Mouse (Mus musculus) heart, postnatal 10 days (tissue): ENCODE data around the gene Gorasp2. TPM values are rescaled to one million over a fixed set of nuclear protein-coding genes. Genes with fewer than 3 reads are reported as not detected.

Experiments used
- DNase-seq, 2 experiments: peaks; one replicate each; pipeline ENCODE4 v3.0.0; 2021
- intact Hi-C: fragments of 180-260 bp; cut with DNase I; formaldehyde crosslinking; loops from one replicate; pipeline ENCODE4 v1.15.1; 2025
- total RNA-seq, 2 experiments: library from RNA; stranded (reverse); gene quantifications; 2 replicates each; pipeline ENCODE4 v1.2.3; 2021

The Gorasp2 gene
- total RNA-seq, result 10 to 100 TPM; 84.5 to 86.7 TPM

GRCm38 (mm10) chr2:70660887-70661714, at the start of gene Gorasp2:
TSS of gene Gorasp2 (plus strand) at chr2:70661576.
- DNase-seq, result peak; percentile 97 to 98
- intact Hi-C loops, result no loop called here

- no peak for DNase-seq
- intact Hi-C loops, result no loop called here
Measured at GRCm38 (mm10) chr2:70614745-70615351, 46.5 kb upstream of the Gorasp2 start.

DNA sequence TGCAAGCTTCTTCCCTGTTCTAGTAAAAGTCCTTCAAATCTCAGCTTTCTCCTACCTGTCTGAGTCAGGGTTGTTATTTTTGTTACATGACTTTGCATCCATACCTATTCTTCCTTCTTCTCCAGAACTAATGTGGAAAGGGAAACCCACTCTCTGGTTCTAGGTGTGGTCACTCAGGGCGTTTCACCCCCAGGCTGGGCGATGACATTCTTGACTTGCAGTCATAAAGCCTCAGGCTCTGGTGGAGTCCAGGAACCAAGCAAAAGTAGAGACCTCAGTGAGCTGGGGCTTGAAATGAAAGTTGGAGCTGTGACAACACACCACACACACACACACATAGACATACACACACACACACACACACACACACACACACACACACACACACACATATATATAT, 45.3 kb upstream of the Gorasp2 start:
- intact Hi-C loops, result no loop called here
- no peak for DNase-seq

GRCm38 (mm10) chr2:70616617-70617016, 44.8 kb upstream of the Gorasp2 start:
- intact Hi-C loops, result no loop called here
- DNase-seq, result no peak

- no peak for DNase-seq
- intact Hi-C loops, result no loop called here
Measured at GRCm38 (mm10) chr2:70619232-70619835, 42.0 kb upstream of the Gorasp2 start.

DNA sequence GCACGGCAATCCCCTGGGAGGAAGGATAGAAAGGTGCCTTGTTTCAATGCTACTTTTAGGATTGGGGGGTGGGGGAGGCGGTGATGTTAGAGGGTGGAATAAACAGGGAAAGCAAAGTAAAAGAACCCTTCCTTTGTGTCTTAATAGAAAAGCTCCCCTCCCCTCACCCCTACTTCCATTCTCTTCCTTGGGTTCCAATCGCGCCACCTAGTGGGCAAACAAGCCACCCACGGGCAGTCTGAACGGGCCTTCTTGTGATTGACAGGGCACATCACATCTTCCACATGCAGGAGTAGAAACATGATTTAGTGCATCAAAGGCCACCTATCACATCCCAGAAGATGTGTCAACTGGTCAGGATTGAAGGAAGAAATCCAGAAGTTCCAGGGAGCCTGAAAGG, 41.2 kb upstream of the Gorasp2 start:
- DNase-seq, result peak in 1 of 2 experiments; percentile 25
- intact Hi-C loops, result no loop called here

- no peak for DNase-seq
- intact Hi-C loops, result no loop called here
Measured at GRCm38 (mm10) chr2:70622244-70622643, 39.1 kb upstream of the Gorasp2 start.

DNA sequence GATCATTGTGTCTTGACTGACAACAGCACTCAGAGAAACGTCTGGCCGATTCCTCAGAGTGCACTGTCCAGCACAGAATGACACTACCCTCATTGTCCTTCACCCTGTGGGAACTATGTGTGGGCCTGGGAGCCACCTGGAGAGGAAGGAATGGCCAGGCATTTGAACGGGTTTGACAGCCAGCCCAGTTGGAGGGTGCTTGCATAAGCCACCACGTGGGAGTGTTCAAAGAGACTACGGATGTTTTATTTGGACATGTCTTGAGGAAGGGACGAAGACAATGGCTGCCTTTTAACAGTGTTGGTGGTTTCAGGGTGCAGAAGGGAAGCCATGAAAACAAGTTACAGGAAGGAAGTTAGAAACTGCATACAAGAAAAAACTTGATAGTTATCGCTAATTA, 35.6 kb upstream of the Gorasp2 start:
- intact Hi-C loops, result no loop called here
- no peak for DNase-seq

DNA sequence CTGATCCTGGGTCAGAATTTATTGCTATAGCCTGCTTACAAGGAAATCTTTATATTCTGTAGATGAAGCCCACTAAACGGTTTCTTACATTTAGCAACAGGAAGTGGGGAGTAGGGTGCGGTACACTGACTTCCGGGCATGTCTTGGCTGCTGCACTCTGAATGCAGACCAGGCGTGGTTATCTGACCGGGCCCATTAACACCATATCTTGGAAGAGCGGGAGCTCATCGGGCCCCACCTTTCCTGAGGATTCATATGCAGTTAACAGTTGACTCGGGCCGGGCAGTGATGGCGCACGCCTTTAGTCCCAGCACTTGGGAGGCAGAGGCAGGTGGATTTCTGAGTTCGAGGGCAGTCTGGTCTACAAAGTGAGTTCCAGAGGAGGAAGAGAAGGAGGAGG, 33.0 kb upstream of the Gorasp2 start:
- intact Hi-C loops, result no loop called here
- no peak for DNase-seq

DNA sequence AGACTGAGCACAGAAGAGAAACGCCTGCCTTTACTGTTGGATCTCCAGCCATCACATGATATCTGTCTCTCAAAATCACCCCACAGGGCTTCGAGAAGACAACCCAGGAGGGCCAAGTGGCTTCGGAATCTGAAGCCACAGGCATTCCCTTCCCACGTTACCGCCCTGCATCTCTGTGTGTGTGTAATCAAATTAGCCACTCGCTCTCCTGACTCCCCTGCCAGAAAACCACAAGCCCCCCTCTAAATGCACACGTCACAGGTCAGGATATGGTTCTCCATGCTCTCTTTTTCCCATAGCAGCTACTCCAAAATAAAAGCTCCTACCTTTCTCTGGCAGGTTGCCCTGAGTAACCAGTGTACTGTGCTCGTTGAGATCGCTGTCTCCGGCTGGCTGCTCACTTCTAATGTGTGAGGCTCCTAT, 32.0 kb upstream of the Gorasp2 start:
- intact Hi-C loops, result no loop called here
- DNase-seq, result peak; percentile 25 to 45

GRCm38 (mm10) chr2:70629921-70630320, 31.5 kb upstream of the Gorasp2 start:
- intact Hi-C loops, result no loop called here
- DNase-seq, result no peak

DNA sequence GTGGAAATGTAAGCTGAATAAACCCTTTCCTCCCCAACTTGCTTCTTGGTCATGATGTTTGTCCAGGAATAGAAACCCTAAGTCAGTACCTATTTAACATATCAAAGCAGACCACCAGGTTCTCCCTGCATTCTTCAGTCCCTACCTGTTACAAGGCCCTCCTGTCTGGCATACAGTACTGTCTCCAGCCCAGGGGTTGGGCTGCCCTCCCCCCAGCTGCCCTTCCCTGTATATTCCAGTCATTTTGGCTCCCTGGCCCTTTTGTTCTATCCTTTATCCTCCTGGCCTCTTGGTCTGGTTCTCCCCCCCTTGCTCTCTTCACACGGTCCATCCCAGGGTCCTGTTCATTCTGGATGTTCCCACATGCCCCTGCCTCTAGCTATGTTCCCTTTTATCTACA, 30.1 kb upstream of the Gorasp2 start:
- intact Hi-C loops, result no loop called here
- DNase-seq, result no peak

GRCm38 (mm10) chr2:70632412-70632811, 29.0 kb upstream of the Gorasp2 start:
- intact Hi-C loops, result no loop called here

DNA sequence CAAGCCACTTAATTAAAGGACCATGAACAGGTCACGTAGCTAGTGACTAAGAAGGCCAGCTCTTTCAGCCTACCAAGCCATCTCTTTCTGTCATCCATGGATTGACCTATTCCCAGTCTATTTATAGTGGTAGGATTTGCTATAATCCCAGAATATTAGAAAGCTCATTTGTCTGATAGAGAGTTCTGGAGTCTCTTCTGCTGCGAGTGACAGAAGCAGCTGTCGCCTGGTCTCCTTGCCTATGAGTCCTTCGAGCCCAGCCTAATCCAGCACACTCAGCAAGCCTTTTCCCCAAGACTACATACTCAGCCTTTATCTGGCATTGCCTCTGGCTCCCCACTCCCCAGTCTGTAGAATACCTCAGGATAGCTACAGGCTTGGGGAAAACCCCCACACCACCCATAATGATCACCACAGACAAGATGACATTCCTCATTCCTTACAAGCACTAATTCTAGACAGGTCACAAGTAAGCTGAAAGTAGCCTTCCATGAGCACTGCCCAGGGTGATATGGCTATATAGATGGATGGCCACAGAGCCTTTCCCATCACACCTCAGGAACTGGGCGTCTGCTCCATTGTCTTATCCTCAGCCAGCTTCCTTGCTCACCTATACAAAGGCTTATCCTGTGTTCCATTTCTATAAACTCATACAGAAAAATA, 27.2 kb upstream of the Gorasp2 start:
- intact Hi-C loops, result no loop called here
- no peak for DNase-seq

More at GRCm38 (mm10) chr2:70632412-70632811, 29.0 kb upstream of the Gorasp2 start:
- DNase-seq, result no peak

DNA sequence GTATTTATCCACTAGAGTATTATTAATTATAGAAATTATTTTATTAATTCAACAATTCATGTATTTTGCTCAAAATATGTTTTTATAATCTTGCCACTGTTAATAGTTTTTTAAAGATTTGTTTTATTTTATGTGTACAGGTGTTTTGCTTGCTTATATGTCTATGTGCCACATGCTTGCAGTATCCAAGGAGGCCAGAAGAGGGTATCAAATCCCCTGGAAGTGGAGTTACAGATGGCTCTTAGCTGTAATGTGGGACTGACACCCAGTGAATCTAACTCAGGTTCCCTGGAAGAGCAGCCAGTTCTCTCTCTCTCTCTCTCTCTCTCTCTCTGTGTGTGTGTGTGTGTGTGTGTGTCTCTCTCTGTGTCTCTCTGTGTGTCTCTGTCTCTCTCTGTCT, 20.4 kb upstream of the Gorasp2 start:
- intact Hi-C loops, result no loop called here
- no peak for DNase-seq

- peak; percentile 14 to 18 for DNase-seq
- intact Hi-C loops, result no loop called here
Measured at GRCm38 (mm10) chr2:70642971-70643565, 18.3 kb upstream of the Gorasp2 start.

DNA sequence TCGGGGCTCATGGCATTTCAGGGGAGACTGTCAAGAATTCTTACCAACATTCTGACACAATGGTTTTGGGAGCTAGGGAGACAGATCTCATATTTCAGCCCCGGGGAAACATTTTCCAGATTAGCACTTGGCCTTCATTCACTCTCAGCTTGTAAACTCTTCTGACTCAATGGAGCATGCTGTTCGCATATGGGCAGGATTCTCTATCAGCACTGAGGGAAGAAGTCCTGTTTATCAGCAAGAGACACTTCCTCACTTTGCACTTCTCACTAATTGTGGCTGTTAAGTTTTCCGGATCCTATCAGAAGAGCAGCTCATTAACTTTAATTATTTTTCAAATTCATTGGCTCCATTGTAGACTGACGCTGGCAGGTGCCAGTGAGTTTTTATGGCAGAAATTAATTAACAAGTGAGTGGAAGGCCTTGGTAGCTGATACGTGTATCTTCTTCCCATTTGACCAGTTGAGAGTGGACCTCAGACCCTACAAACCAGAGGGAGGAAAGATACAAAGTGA, 16.1 kb upstream of the Gorasp2 start:
- intact Hi-C loops, result no loop called here
- no peak for DNase-seq

GRCm38 (mm10) chr2:70647681-70648080, 13.7 kb upstream of the Gorasp2 start:
- intact Hi-C loops, result no loop called here
- DNase-seq, result no peak

- no peak for DNase-seq
- intact Hi-C loops, result no loop called here
Measured at GRCm38 (mm10) chr2:70648271-70648670, 13.1 kb upstream of the Gorasp2 start.

- intact Hi-C loops, result no loop called here
- no peak for DNase-seq
Measured at GRCm38 (mm10) chr2:70649471-70649870, 11.9 kb upstream of the Gorasp2 start.

GRCm38 (mm10) chr2:70651820-70652219, 9.6 kb upstream of the Gorasp2 start:
- no peak for DNase-seq
- intact Hi-C loops, result no loop called here
